Mouse (Mus musculus): Measurements from ENCODE around the gene Ascl2. TPM values are rescaled to one million over a fixed set of nuclear protein-coding genes. Genes with fewer than 3 reads are reported as not detected.

The Ascl2 gene
- 0.05 TPM in 1 of 2 replicates, not detected in the other for polyA plus RNA-seq (2012)

GRCm38 (mm10) chr7:142968809-142969511 is at the start of gene Ascl2:
TSS of gene Ascl2 (minus strand) at chr7:142969264.
- Histone ChIP-seq H3K4me1 (ENCODE audit: control insufficient read depth) (peaks cover 15% of the 10 kb centered on the region), H3K9me3 (ENCODE audit: control insufficient read depth, low read length) (peaks cover 3% of the 10 kb centered on the region; the same call in 1 of the 2 replicates), H3K36me3 (ENCODE audit: control insufficient read depth) (no peaks in the 10 kb centered on the region), H3K27me3 (ENCODE audit: control insufficient read depth) (peaks cover 85% of the 10 kb centered on the region), H3K4me3 (replicated peaks) (peak within 1 kb of the TSS; percentile 24)
- TF ChIP-seq TAL1 (IDR thresholded peaks at IDR 0.05; ENCODE audit: low read length) (no peak), GATA1 (IDR thresholded peaks at IDR 0.05; ENCODE audit: low read length) (no peak)

- peaks cover 40% of the 10 kb centered on the region for H3K4me1 ChIP-seq (ENCODE audit: control insufficient read depth)
- H3K36me3 ChIP-seq (ENCODE audit: control insufficient read depth), result peaks cover 33% of the 10 kb centered on the region
- TF ChIP-seq GATA1 (IDR thresholded peaks at IDR 0.05; ENCODE audit: low read length) (no peak), TAL1 (IDR thresholded peaks at IDR 0.05; ENCODE audit: low read length) (no peak)
- H3K9me3 ChIP-seq (ENCODE audit: control insufficient read depth, low read length), result no peaks in the 10 kb centered on the region
- H3K27me3 ChIP-seq (ENCODE audit: control insufficient read depth), result no peaks in the 10 kb centered on the region
- no peak overlapping the region for H3K4me3 ChIP-seq (replicated peaks)
Measured at GRCm38 (mm10) chr7:143017181-143017580, 48.1 kb upstream of the Ascl2 start.

- Histone ChIP-seq H3K9me3 (ENCODE audit: control insufficient read depth, low read length) (no peaks in the 10 kb centered on the region), H3K27me3 (ENCODE audit: control insufficient read depth) (no peaks in the 10 kb centered on the region), H3K36me3 (ENCODE audit: control insufficient read depth) (peaks cover 34% of the 10 kb centered on the region), H3K4me1 (ENCODE audit: control insufficient read depth) (peaks cover 43% of the 10 kb centered on the region), H3K4me3 (replicated peaks) (no peak overlapping the region)
- TF ChIP-seq GATA1 (IDR thresholded peaks at IDR 0.05; ENCODE audit: low read length) (no peak), TAL1 (IDR thresholded peaks at IDR 0.05; ENCODE audit: low read length) (no peak)
Measured at GRCm38 (mm10) chr7:143016424-143017142, 47.5 kb upstream of the Ascl2 start.

GRCm38 (mm10) chr7:143015755-143016423 is 46.8 kb upstream of the Ascl2 start:
- Histone ChIP-seq H3K4me3 (replicated peaks) (no peak overlapping the region), H3K36me3 (ENCODE audit: control insufficient read depth) (peaks cover 38% of the 10 kb centered on the region), H3K27me3 (ENCODE audit: control insufficient read depth) (no peaks in the 10 kb centered on the region), H3K9me3 (ENCODE audit: control insufficient read depth, low read length) (no peaks in the 10 kb centered on the region), H3K4me1 (ENCODE audit: control insufficient read depth) (peaks cover 47% of the 10 kb centered on the region)
- no peak for TF ChIP-seq GATA1 (IDR thresholded peaks at IDR 0.05; ENCODE audit: low read length)
- no peak for TF ChIP-seq TAL1 (IDR thresholded peaks at IDR 0.05; ENCODE audit: low read length)

- Histone ChIP-seq H3K27me3 (ENCODE audit: control insufficient read depth) (no peaks in the 10 kb centered on the region), H3K9me3 (ENCODE audit: control insufficient read depth, low read length) (no peaks in the 10 kb centered on the region), H3K36me3 (ENCODE audit: control insufficient read depth) (peaks cover 43% of the 10 kb centered on the region), H3K4me3 (replicated peaks) (no peak overlapping the region), H3K4me1 (ENCODE audit: control insufficient read depth) (peaks cover 53% of the 10 kb centered on the region)
- no peak for TF ChIP-seq GATA1 (IDR thresholded peaks at IDR 0.05; ENCODE audit: low read length)
- no peak for TF ChIP-seq TAL1 (IDR thresholded peaks at IDR 0.05; ENCODE audit: low read length)
Measured at GRCm38 (mm10) chr7:143014862-143015659, 46.0 kb upstream of the Ascl2 start.

- H3K4me3 ChIP-seq (replicated peaks), result no peak overlapping the region
- peaks cover 50% of the 10 kb centered on the region for H3K36me3 ChIP-seq (ENCODE audit: control insufficient read depth)
Measured at GRCm38 (mm10) chr7:143013420-143014178, 44.5 kb upstream of the Ascl2 start.

GRCm38 (mm10) chr7:143012230-143012875 is 43.3 kb upstream of the Ascl2 start:
- Histone ChIP-seq H3K36me3 (ENCODE audit: control insufficient read depth) (peaks cover 51% of the 10 kb centered on the region), H3K9me3 (ENCODE audit: control insufficient read depth, low read length) (no peaks in the 10 kb centered on the region), H3K4me3 (replicated peaks) (no peak overlapping the region), H3K4me1 (ENCODE audit: control insufficient read depth) (peaks cover 78% of the 10 kb centered on the region), H3K27me3 (ENCODE audit: control insufficient read depth) (no peaks in the 10 kb centered on the region)
- TF ChIP-seq GATA1 (IDR thresholded peaks at IDR 0.05; ENCODE audit: low read length) (no peak), TAL1 (IDR thresholded peaks at IDR 0.05; ENCODE audit: low read length) (no peak)

More at GRCm38 (mm10) chr7:143013420-143014178, 44.5 kb upstream of the Ascl2 start:
- peaks cover 66% of the 10 kb centered on the region for H3K4me1 ChIP-seq (ENCODE audit: control insufficient read depth)
- no peaks in the 10 kb centered on the region for H3K9me3 ChIP-seq (ENCODE audit: control insufficient read depth, low read length)
- TF ChIP-seq TAL1 (IDR thresholded peaks at IDR 0.05; ENCODE audit: low read length), result no peak
- no peak for TF ChIP-seq GATA1 (IDR thresholded peaks at IDR 0.05; ENCODE audit: low read length)
- no peaks in the 10 kb centered on the region for H3K27me3 ChIP-seq (ENCODE audit: control insufficient read depth)
